Mouse (Mus musculus) cerebral cortex, adult 2 months (tissue): ENCODE measurements around the gene Camkk1.

ENCODE experiments used
- WGBS: fragments of 180-500 bp; shearing (Covaris S2); methylation state at CpG from one replicate; pipeline ENCODE4 v1.1.7; 2018; 5-methylcytosine and 5-hydroxymethylcytosine counted together

The Camkk1 gene

DNA sequence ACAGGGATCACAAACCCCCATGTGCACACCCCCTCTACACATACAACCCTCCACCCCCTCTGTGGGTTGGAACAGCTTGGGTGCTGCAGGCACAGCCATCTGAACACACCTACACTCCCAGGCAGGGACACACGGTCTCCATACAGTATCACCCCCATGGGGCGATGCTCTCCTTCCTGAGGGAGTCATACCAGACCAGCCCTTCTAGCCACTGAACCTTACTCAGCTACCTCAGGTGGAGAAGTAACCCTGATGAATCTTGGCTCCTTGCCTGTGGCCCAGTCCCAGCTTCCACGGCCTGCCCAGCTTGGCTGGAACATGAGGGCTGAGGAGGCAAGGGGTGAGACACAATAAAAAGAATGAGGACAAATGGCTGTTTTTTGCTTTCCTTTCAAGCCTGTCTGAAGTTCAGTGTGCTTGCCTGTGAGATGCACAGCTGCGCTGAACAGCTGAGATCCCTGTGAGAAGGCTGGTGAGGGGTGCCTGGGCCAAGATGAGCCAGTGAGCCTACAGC, 3.9 kb upstream of the Camkk1 start:
- WGBS, result 37% methylated on average over 4 of the region's 4 CpGs

DNA sequence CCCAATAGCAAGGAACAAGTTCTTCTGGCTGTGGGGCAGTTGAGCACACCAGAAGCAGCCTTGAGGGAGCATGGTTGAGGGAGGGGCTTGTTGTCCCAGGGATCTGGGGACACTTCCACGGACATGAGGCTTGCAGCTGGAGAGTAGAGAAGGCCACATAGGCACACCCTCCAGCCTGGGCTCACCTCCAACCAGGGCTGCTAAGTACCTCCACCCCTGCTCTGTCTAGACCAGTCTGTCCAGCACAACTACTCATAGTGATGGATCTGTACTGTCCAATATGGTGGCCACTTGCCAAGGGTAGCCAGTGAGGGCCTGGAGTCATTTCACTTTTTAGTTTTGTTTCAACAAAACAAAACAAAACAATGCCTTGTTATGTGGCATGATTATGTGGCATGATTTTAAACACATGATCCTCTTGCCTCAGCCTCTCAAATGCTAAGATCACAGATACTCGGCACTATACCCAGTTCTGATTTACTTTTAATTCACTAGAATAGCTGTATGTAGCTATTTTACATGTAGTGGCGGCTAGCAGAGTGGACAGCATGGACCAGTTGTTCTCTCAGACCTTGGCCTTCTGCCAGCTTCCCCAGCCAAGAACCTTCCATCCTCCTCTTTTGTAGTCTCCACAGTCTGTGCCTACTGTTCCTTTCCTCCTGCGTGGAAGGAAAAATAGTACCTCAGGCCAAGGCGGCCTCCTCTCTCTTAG, 3.3 kb upstream of the Camkk1 start:
- WGBS, result 32% methylated on average over 5 of the region's 5 CpGs

DNA sequence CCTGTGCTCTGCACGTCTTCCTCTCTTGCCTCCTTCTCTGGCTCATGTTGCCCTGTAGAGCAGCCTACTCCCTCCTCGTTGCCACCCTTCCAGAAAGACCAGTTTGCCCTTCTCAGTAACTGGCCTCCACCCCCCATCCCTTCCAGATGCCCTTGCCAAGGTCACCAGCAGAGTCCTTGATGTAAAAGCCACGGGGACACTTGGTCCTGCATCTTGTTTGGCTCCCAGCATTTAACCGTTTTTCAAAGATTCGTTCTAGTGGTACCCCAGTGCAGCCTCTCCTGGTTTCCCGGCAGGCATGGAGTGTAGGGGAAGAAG, 2.7 kb upstream of the Camkk1 start:
- 66% methylated on average over 6 of the region's 6 CpGs for WGBS

DNA sequence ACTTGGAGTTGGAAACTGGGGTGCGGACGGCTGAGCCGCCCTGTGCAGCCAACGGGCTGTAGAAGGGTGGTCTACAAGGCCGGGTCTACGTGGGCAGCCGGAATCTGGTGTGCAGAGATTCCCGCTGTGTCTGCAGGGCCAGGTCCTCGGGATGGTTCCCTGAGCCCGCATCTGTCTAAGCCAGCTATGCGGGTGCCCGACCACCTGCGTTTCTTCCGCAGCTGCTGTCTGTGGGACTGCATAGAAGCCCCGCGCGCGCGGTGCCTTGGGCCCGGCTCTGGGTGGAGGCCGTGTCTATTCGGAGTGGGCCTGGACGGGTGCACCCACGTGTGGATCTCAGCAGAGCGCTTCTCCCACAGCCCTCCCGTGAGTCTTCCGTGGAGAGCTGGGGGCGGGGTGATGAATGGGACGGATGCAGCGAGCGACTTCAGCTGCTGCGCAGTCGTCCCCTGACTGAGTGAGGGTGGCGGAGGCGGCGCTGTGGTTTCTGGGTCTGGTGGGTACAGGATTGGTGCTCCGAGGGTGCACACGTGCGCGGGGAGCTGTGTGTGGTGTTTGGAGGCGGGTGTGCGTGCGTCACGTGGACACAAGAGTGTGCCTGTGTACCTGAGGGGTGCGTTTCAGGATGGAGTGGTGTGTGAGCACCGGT, 463 bp downstream of the Camkk1 start:
- under 1% methylated on average over 46 of the region's 46 CpGs for WGBS

DNA sequence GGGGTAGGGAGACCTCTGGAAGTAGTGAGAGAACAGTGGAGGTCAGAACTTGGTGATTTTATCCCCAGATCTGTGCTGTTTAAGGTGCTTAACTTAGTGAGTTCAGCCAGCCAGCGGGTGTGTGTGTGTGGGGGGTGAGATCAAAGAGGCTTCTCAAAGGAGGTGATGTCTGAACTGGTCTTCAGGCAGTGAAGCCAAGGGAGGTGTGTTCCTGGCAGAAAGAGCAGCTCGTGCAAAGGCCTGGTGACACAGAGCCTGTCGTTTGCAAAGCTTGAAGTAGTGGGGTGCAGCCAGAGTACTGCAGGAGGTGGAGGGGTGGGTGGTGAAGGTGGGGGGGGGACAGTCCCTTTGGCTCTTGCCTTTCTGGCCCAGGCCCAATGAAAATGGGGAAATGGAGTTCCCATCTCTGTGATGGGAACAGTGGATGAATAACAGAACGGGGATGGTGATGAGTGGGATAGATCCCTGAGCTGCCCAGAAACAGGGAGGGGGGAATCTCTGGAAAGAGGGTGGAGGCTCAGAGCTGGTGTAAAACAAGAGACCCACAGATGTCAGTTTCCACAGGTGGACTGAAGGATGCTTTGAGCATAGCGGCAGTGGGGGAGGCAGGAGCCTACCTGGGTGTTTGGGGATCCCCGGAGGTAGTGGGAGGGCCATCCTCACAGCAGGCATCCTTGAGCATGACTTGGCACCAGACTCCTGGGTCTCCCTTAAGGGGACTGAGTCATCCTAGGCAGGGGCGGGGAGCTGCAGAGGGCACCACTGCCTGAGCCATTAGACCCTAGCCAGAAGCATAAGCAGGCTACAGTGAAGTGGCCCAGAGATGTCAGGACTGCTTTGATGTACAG, 2.4 kb downstream of the Camkk1 start:
- WGBS, result 37% methylated on average over 7 of the region's 7 CpGs

DNA sequence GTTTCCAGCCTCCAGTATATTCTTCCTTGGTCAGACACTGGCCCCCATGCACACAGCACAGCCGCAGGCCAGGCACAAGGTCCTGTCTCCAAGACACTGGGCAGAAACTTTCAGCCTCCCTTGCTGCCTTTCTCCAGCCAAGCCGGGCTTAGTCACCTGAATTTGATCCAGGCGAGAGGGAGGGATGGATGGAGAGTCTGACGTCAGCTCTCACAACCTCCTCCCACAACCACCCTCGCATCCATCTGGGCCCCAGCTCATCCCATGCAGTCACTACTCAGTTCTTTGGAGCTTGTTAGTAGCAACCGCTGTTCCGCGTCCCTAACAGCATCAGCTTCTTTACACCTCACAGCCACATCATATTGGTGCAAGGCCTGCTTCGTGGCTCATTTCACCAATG, 4.3 kb downstream of the Camkk1 start:
- WGBS, result 37% methylated on average over 9 of the region's 9 CpGs

DNA sequence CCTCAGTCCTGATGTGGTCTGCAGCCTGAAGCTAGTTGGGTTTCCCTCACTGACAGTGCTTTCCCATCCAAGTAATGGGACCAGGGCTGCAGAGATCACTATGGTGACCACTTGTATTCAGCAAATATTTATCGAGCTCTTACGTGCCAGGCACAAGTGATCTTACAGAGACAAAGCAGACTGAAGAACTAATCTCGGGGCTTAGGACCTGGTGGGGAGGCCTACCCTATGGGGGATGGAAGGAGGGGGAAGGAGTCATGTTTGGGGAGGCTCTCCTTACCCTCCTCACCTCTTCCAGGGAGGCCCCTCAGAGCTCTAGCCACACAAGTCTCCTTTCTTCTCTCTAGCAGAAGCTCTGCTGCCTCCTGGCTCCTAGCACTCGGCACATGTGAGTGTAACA, 5.0 kb downstream of the Camkk1 start:
- WGBS, result 47% methylated on average over 4 of the region's 4 CpGs

DNA sequence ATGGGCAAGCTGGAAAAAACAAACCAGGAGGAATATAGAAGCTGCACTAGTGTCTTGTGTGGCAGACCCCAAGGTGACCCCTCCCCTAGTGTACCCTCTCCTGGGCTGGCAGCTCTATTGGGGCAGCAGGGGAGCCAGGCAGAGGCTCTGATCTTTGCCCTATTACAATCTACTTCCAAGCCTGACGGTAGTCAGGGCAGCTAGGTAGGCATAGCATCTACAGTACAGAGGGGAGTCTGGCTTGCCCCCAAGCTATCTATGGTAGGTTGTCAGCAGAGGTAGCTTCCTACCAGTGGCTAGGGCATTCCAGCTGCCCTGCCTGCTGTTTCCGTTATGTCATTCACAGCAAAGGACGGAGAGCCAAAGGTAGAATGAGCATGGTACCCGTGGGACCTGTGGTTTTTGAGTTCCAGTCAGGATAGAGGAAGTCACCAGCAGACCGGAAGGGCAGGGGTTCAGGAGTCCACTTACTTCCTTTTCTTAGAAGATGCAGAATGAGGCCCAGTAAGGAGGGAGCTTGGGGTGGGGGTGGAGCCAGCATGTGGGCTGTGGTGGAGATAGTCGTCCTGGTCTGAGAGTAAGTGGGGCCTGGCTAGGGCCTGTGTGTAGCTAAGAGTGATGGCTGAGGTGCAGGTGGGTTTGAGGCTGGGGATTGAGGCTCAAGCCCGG, 5.6 kb downstream of the Camkk1 start:
- 58% methylated on average over 7 of the region's 7 CpGs for WGBS

DNA sequence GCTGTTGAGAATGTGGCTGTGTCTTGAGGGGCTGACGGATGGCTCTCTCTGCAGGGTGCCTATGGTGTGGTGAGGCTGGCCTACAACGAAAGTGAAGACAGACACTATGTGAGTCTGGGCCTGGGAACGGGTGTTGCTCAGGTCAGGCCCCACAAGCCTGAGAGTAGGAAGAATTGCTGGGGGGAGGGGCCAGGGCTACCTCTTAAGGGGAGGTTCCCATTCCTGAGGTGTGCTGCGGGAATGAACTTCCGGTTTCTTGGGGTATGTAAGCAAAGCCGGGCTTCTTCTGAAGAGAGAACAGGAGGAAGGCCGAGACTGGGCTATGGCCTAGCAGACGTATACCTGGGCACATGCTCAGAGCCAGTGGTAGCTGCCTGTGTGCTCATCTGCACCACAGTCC, 8.2 kb downstream of the Camkk1 start:
- 77% methylated on average over 8 of the region's 8 CpGs for WGBS

DNA sequence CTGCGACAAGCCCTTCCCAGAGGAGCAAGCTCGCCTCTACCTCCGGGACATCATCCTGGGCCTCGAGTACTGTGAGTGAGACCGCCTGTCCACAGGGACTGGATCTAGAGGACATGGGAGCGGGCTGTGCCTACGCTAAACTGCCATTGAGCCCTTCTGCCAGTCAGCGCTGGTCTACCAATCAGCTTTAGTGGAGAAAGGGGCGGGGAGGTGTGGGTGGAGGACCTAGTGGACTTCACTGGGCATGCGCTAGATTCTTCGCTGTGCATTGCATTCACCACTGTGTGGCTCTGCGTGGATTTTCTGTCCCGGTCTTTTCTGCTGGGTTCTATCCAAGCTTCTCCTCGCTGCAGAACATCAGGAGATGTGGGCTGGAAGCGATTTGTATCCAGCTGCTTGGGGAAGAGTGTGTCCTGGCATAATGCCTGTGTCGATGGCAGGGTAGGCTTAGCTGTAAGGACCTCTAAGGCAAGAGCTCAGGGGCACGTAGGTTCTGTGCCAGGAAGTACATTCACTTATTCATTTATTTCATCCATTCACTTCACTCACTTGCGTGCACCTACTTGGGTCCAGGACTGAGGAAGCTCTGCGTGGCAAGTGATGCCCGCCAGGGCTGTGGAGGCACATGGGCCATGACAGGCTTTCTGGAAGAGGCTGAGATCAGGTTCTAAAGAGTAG, 12.2 kb downstream of the Camkk1 start:
- 23% methylated on average over 20 of the region's 20 CpGs for WGBS

DNA sequence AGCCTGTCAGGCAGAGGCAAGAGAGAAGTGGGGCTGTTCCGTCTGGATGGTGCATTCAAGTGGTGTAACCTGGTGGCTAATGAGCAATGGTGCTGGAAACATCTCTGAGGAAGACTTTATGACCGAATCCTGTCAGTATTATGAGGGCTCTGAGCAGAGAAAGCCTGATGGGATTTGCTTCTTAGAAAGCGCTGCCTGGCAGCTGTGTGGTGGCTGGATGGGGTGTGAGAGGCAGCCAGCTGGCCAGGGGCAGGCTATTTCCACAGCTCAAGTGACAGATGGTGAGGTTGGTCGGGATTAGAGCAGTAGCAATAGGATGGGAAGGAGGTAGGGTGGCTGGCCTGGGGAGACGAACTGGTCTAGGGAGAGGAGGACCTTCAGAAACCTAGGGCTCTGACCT, 12.7 kb downstream of the Camkk1 start:
- WGBS, result 61% methylated on average over 5 of the region's 5 CpGs

DNA sequence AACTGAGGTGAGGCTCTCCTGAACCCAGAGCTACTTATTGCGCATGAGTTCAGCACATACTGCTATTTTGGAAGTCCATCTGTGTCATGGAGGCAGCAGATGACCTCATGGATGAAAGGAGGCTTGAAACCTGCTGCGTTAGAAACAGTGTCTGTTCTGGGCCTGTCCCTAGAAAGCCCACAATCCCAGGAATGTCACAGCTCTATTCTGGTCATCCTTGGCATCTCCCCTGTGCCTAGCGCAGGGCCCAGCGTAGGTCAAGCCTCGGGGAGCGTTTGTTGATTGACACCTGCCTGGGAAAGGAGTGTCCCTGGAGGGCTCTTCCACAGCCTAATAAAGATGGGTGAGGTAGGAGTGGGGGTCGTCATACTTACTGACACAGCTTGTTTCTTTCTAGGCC, 17.3 kb downstream of the Camkk1 start:
- 84% methylated on average over 7 of the region's 7 CpGs for WGBS

DNA sequence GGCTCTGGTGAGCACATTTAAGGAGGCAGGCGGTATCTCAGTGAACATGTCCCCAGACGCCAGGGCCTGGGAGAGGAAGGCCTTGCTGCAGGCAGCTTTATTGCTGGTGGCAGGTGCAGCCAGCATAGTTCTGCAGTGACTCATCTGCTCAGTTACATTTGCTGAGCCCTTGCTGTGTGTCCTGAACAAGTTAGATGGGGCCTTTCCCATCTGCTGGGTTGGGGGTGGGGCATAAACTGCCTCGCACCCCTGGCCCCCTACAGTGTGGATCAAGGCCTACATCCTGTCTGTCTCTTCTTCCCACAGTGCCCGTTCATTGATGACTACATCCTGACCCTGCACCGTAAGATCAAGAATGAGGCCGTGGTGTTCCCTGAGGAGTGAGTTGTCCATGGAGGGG, 18.1 kb downstream of the Camkk1 start:
- WGBS, result 61% methylated on average over 6 of the region's 6 CpGs

DNA sequence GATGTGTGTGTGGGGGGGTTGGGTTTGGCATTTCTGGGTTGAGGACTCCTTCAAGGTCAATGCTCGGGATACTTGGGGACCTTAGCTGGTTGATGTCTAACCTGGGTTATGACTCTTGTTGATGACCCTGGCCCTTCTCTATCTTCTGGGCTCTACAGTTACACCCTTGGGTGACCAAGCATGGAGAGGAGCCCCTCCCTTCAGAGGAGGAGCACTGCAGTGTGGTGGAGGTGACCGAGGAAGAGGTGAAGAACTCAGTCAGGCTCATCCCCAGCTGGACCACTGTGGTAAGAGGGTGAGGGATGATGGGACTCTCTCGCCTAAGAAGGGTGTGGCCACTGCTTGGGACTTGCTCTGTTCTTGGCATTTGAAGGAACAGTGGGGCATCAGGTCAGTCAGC, 18.9 kb downstream of the Camkk1 start:
- 92% methylated on average over 3 of the region's 3 CpGs for WGBS

DNA sequence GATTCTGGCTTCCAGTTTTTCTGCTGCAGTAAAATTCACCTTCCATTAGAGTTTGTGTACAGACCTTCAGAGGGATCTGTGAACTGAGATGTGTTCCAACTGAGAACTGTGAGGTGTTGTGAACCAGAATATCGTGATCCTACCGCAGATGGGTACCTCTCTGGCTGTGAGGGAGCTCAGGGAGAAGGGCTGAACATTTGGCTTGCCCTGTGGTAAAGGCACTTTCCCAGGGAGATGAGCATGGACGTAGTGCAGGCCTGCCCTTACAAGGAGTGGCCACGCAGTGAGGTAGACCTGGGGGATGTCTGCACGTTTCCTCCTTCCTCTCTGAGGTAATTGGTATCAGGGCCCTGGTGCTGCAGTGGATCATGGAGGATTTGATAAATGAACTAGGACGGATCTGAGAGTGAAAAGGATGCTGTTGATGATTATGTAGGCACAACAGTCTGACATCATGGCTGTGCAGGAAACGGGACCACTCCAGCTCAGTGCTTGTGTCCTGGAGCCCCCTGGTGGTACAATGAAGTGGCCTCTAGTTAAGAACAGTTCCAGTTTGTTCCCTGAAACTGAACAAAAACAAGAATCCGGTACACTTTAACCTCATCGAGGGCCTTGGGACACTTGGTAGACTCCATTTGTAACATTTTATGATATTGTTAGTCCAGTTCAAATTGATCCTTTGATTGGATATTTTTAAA, 20.4 kb downstream of the Camkk1 start:
- WGBS, result 54% methylated on average over 9 of the region's 9 CpGs

DNA sequence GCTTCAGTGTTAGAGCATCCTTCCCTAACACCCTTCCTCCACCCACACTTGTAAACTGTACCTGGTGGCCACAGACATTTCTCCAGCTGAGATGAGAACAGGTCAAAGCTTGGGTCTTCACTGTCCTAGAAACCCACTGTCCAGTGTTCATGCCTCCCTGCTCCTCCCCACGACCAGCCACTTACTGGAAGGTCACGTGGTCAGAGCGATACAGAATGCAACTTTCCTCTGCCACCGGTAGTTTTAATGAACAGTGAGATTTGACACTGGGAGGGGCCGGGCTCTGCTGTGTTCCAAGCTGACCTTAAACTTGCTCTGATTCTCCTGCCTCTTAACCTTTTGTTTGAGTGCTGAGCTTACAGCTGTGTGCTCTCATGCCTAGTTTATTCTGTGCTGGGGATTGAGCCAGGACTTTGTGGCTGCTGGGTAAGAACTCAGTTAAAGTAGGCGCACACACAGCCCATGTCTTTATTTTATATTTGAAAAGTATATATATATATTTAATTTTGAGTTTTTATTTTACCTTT, 25.5 kb downstream of the Camkk1 start:
- 63% methylated on average over 6 of the region's 6 CpGs for WGBS

DNA sequence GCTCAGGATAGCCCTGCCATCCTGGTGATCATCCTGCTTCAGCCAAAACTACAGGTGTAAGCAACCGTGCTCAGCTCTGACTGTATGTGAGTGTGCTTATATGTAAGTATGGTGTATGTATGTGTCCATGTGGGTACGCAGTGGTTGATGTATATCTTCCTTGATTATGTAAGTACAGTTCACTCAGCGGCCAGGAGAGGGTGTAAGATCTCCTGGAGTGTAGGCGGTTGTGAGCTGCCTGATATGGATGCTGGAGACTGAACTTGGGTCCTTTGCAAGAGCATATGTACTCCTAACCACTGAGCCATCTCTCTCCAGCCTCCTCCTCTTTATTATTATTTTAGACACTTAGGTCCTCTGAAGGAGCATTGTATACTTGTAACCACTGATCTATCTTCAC, 26.0 kb downstream of the Camkk1 start:
- WGBS, result 74% methylated on average over 4 of the region's 4 CpGs

DNA sequence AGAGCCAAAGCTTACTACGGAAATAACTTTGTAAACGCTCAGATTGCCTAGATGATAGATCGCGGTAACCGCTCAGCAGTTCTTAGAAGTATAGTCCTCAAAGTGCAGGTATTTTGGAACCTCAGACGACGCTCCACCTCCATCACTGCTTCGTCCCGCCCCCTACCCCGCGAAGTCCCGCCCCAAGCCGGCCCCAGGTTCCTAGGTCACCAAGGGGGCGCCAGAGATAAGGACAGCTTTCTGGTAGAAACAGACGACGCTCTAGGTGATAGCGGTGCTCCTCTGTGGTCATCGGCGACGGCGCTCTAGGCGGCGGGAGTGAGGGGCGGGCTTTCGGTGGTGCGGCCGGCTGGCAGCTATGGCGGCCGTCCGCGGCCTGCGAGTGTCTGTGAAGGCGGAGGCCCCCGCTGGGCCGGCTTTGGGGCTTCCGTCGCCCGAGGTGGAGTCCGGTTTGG, 28.8 kb downstream of the Camkk1 start, which contains the start of gene Ncbp3:
TSS of gene Ncbp3 (plus strand) at position 242 of the 455 bp plus-strand sequence.
- WGBS, result under 1% methylated on average over 39 of the region's 39 CpGs

DNA sequence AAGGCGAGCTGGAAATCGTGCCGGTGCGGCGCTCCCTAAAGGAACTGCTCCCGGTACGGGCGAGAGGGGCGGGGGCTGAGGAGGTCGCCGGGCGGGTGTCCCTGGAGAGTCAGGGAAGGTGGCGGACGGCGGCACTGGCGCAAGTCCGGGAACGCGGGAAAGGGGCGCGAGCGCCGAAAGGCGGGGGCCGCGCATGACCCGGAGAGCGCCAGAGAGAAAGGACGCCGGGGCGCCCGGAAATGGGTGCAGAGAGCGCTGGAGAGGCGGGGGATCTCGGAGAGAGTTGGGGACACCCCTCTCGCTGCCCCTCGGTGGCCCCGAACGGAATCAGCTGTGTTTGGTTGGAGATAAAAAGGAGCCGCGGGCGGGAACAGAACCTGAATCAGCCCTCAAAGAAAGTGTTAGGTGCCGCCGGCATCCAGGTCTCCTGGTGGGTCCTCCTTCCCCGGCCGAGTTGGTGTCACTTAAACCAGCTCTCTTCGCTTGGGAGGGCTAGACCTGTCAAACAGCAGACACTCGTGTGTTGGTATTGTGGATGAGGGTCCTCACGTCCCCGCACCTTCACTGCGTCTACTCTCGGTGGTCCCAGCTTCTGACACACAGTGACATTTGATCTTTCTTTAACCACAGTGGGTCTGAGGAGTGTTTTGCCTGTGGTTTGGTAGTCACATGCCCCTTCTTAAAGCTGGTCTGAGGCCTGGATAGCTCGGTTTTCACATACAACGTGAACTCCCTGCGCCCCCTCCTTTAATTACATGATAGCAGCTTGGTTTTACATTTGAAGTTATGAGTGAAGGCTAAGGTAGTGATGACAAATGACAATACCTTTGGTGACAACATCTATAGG, 29.4 kb downstream of the Camkk1 start:
- 1% methylated on average over 55 of the region's 55 CpGs for WGBS

DNA sequence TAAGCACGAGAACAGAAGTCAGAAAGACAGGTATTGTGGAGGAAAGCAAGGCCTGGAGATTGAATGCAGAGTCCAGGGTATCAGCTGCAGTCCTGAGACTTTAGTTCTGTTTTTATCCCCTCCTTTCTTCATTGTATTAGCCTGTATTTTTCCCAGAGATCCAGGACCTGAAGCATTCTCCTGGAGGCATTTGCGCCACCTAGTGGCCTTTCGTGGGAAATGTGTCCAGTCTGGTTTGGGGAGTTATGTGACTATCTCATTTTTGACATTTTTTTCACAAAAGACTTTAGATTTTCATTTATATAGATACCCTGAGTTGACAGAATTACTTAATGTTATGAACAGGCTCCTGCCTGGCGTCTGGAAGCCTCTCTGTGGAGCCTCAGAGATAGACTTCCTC, 30.5 kb downstream of the Camkk1 start:
- WGBS, result 2% methylated on average over 4 of the region's 4 CpGs
